Comparison of ENCODE assay signal across 9 mouse cellular contexts in the genomic region with DNA sequence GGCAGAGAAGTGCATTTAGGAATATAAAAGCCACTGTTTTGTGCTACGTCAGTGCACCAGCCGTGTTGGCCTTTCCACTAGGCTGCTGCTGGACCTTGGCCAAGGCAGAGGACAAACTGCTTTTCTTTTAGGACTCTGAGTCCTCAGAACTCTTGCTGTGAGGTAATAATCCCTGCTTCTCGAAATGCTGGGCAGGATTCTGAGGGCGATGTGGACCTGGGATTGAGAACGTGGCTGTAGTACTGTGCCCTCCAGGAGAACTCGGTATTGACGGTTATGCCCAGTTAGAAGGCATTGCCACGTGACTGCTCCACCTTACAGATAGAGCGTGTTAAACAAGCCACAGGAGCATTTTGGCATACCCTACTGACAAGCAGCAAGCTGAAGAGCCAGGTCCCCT.
DNase-seq lines count a peak whose midpoint lies in the region; ATAC-seq and TF ChIP-seq lines count a peak whose summit lies in the region.
"Had no signal": no experiment of that assay in that cellular context is flagged by ENCODE, and none has a peak within 500 bp of the region (broad histone marks: within the 10 kb centered on the region; RNA-seq: fewer than 3 reads in every experiment).

No protein-coding gene starts in this region.

- no peak overlapping the region for H3K9ac ChIP-seq in kidney, embryonic 16.5 days (replicated peaks; ENCODE audit: low read length)
- no peak overlapping the region for H3K9ac ChIP-seq in liver, postnatal 0 days (replicated peaks)
- H3K9ac ChIP-seq: embryonic facial prominence, embryonic 12.5 days had no signal

- no peak for TF ChIP-seq POLR2A in kidney, adult 2 months (IDR thresholded peaks at IDR 0.05; ENCODE audit: low read depth, low read length)

- H3K36me3 ChIP-seq in kidney, adult 2 months (ENCODE audit: control insufficient read depth, insufficient read depth, low read length), result no peaks in the 10 kb centered on the region
- H3K36me3 ChIP-seq in kidney, embryonic 16.5 days (ENCODE audit: insufficient read depth, low read length), result no peaks in the 10 kb centered on the region
- H3K36me3 ChIP-seq in liver, postnatal 0 days (replicated peaks; ENCODE audit: insufficient read depth, low read length), result no peaks in the 10 kb centered on the region
- H3K36me3 ChIP-seq: embryonic facial prominence, embryonic 12.5 days had no signal

- H3K27me3 ChIP-seq in kidney, adult 2 months (replicated peaks; ENCODE audit: control insufficient read depth, insufficient read depth, low read length), result no peaks in the 10 kb centered on the region
- no peaks in the 10 kb centered on the region for H3K27me3 ChIP-seq in kidney, embryonic 16.5 days (ENCODE audit: insufficient read depth, low read length)
- H3K27me3 ChIP-seq in liver, postnatal 0 days (ENCODE audit: insufficient read depth, low read length), result no peaks in the 10 kb centered on the region
- H3K27me3 ChIP-seq: embryonic facial prominence, embryonic 12.5 days had no signal

- H3K4me2 ChIP-seq in kidney, embryonic 16.5 days (replicated peaks; ENCODE audit: low read depth, low read length), result no peak overlapping the region
- H3K4me2 ChIP-seq in liver, postnatal 0 days (ENCODE audit: low read depth, low read length), result no peak overlapping the region
- H3K4me2 ChIP-seq: embryonic facial prominence, embryonic 12.5 days had no signal

- intact Hi-C loops in heart, postnatal 14 days (cut with DNase I), result no loop called here
- intact Hi-C loops in left cerebral cortex, postnatal 25 days (cut with DNase I), result no loop called here

- no peaks in the 10 kb centered on the region for H3K9me3 ChIP-seq in kidney, embryonic 16.5 days (ENCODE audit: low read length)
- no peaks in the 10 kb centered on the region for H3K9me3 ChIP-seq in liver, postnatal 0 days (ENCODE audit: low read length)
- H3K9me3 ChIP-seq: embryonic facial prominence, embryonic 12.5 days had no signal

- H3K4me3 ChIP-seq in kidney, adult 2 months (ENCODE audit: insufficient read depth, low read depth, low read length), result no peak overlapping the region
- no peak overlapping the region for H3K4me3 ChIP-seq in kidney, embryonic 16.5 days (ENCODE audit: low read length)
- H3K4me3 ChIP-seq in liver, postnatal 0 days (ENCODE audit: low read depth, low read length), result no peak overlapping the region
- H3K4me3 ChIP-seq: embryonic facial prominence, embryonic 12.5 days had no signal

- H3K27ac ChIP-seq in kidney, adult 2 months (ENCODE audit: insufficient read depth, low read depth, low read length), result peak overlapping the region; percentile 13; the same call in 1 of the 2 replicates
- no peak overlapping the region for H3K27ac ChIP-seq in kidney, embryonic 16.5 days (ENCODE audit: low read length)
- no peak overlapping the region for H3K27ac ChIP-seq in liver, postnatal 0 days (ENCODE audit: low read depth)
- H3K27ac ChIP-seq: embryonic facial prominence, embryonic 12.5 days had no signal

- H3K4me1 ChIP-seq in kidney, adult 2 months (ENCODE audit: control insufficient read depth, insufficient read depth, low read length), result peaks cover 8% of the 10 kb centered on the region; the same call in 1 of the 2 replicates
- peaks cover 4% of the 10 kb centered on the region for H3K4me1 ChIP-seq in kidney, embryonic 16.5 days (ENCODE audit: insufficient read depth, low read length)
- H3K4me1 ChIP-seq in liver, postnatal 0 days (ENCODE audit: insufficient read depth), result no peaks in the 10 kb centered on the region

- WGBS in kidney, adult 2 months, result 49% methylated on average over 9 of the region's 9 CpGs
- 80% methylated on average over 9 of the region's 9 CpGs for WGBS in kidney, embryonic 16.5 days
- 73% methylated on average over 9 of the region's 9 CpGs for WGBS in liver, postnatal 0 days (ENCODE audit: insufficient replicate concordance)

- TF ChIP-seq CTCF in kidney, adult 2 months (conservative IDR thresholded peaks at IDR 0.05; ENCODE audit: insufficient read depth, insufficient read length, low read depth, low read length), result no peak
- TF ChIP-seq CTCF in liver, postnatal 0 days (IDR thresholded peaks at IDR 0.05; ENCODE audit: low read depth), result no peak

- no peak for TF ChIP-seq EP300 in liver, postnatal 0 days (IDR thresholded peaks at IDR 0.05; ENCODE audit: low read depth)

- DNase-seq in kidney, adult 2 months, result peak; percentile 86
- peak; percentile 39 to 59 for DNase-seq in cerebellum, adult 18-20 months
- DNase-seq in heart, postnatal 14 days, result peak; percentile 31 to 48
- peak; percentile 14 to 24 for DNase-seq in left cerebral cortex, postnatal 25 days (ENCODE audit: low spot score in 2 of 2)
- no peak for DNase-seq in embryo, embryonic 10 days (ENCODE audit: low spot score)
- DNase-seq in liver, postnatal 0 days, result no peak
- DNase-seq in urinary bladder, adult 2 months (ENCODE audit: low spot score), result no peak

- no peak; the same call in 1 of the 2 replicates for ATAC-seq in kidney, embryonic 16.5 days (ENCODE audit: low FRiP score, low TSS enrichment)
- no peak for ATAC-seq in liver, postnatal 0 days

Comparison
In these comparisons a context has a peak if more than half of its experiments do, and no peak if none do; other contexts are left out.
1. DNase-seq: peak in kidney, adult 2 months (single experiment), cerebellum, adult 18-20 months (2 of 2), heart, postnatal 14 days (2 of 2) and left cerebral cortex, postnatal 25 days (2 of 2); none in embryo, embryonic 10 days (single experiment), liver, postnatal 0 days (single experiment) and urinary bladder, adult 2 months (single experiment).